Mouse (Mus musculus): Measurements from ENCODE around the gene Pik3ip1.

GRCm38 (mm10) chr11:3302792-3303191 is 27.4 kb upstream of the Pik3ip1 start:
- TF ChIP-seq POLR2A (IDR thresholded peaks at IDR 0.05; ENCODE audit: low read depth, low read length) = no peak
- TF ChIP-seq CTCF (conservative IDR thresholded peaks at IDR 0.05; ENCODE audit: insufficient read depth, insufficient read length, low read depth, low read length) = no peak

Measured in kidney, adult 2 months (tissue).